22 mouse cellular contexts compared by ENCODE assay signal in genomic region chr14:24955891-24956410, GRCm38 (mm10).
DNase-seq lines count a peak whose midpoint lies in the region; ATAC-seq and TF ChIP-seq lines count a peak whose summit lies in the region.
"Had no signal": no experiment of that assay in that cellular context is flagged by ENCODE, and none has a peak within 500 bp of the region (broad histone marks: within the 10 kb centered on the region; RNA-seq: fewer than 3 reads in every experiment).

No protein-coding gene starts in this region.

- peak; percentile 13 for DNase-seq in adrenal gland, adult 8-10 months
- DNase-seq in adrenal gland, postnatal 10 days = no peak
- DNase-seq in cerebellum, adult 9-11 months = peak; percentile 35
- DNase-seq in midbrain, embryonic 11.5 days (ENCODE audit: low spot score, missing footprints) = no peak
- DNase-seq: embryo, embryonic 11 days; gastrocnemius, adult 2 months; gastrocnemius, postnatal 25 days; kidney, adult 2 months had no signal

- H3K4me3 ChIP-seq in midbrain, embryonic 15.5 days = no peak overlapping the region
- no peak overlapping the region for H3K4me3 ChIP-seq in midbrain, embryonic 11.5 days (ENCODE audit: low read depth, low read length)
- H3K4me3 ChIP-seq in intestine, postnatal 0 days (ENCODE audit: low read depth, low read length) = no peak overlapping the region
- H3K4me3 ChIP-seq: embryonic facial prominence, embryonic 15.5 days; erythroblast, embryonic 14.5 days; forebrain, embryonic 10.5 days; gastrocnemius, adult 2 months; heart, embryonic 15.5 days; hindbrain, embryonic 10.5 days; intestine, embryonic 15.5 days had no signal

- no peaks in the 10 kb centered on the region for H3K27me3 ChIP-seq in midbrain, embryonic 15.5 days (replicated peaks)
- H3K27me3 ChIP-seq in midbrain, embryonic 11.5 days (ENCODE audit: control insufficient read depth, insufficient read depth, low read length) = no peaks in the 10 kb centered on the region
- H3K27me3 ChIP-seq in intestine, postnatal 0 days (replicated peaks; ENCODE audit: control insufficient read depth, insufficient read depth, low read length) = no peaks in the 10 kb centered on the region
- H3K27me3 ChIP-seq: embryonic facial prominence, embryonic 15.5 days; heart, embryonic 15.5 days; intestine, embryonic 15.5 days had no signal

- no peak for ATAC-seq in cerebellum, adult (ENCODE audit: insufficient number of reproducible peaks, low FRiP score, low TSS enrichment)
- no peak for ATAC-seq in midbrain, embryonic 15.5 days (replicated peaks)
- no peak for ATAC-seq in midbrain, embryonic 11.5 days (ENCODE audit: low FRiP score)
- ATAC-seq in intestine, postnatal 0 days = no peak
- ATAC-seq: activated CD4-positive, CD25-positive, alpha-beta regulatory T cell, adult 4 months; forebrain, embryonic 14.5 days; intestine, embryonic 15.5 days; Patski had no signal

- peaks cover 14% of the 10 kb centered on the region for H3K4me1 ChIP-seq in midbrain, embryonic 15.5 days
- peaks cover 2% of the 10 kb centered on the region; the same call in 1 of the 2 replicates for H3K4me1 ChIP-seq in midbrain, embryonic 11.5 days (ENCODE audit: control insufficient read depth, insufficient read depth, low read length)
- no peaks in the 10 kb centered on the region for H3K4me1 ChIP-seq in intestine, postnatal 0 days (replicated peaks; ENCODE audit: control insufficient read depth, insufficient read depth, low read length)
- H3K4me1 ChIP-seq: heart, embryonic 15.5 days; intestine, embryonic 15.5 days had no signal

- no peak for TF ChIP-seq CTCF in intestine, postnatal 0 days (IDR thresholded peaks at IDR 0.05; ENCODE audit: low read depth)

- H3K9me3 ChIP-seq in midbrain, embryonic 15.5 days = no peaks in the 10 kb centered on the region
- no peaks in the 10 kb centered on the region for H3K9me3 ChIP-seq in midbrain, embryonic 11.5 days (ENCODE audit: control insufficient read depth, low read length)
- H3K9me3 ChIP-seq in intestine, postnatal 0 days (ENCODE audit: control insufficient read depth) = no peaks in the 10 kb centered on the region
- H3K9me3 ChIP-seq: embryonic facial prominence, embryonic 15.5 days; forebrain, embryonic 10.5 days; heart, embryonic 15.5 days; hindbrain, embryonic 10.5 days; intestine, embryonic 15.5 days had no signal

- no peak overlapping the region for H3K4me2 ChIP-seq in midbrain, embryonic 15.5 days
- no peak overlapping the region for H3K4me2 ChIP-seq in midbrain, embryonic 11.5 days
- no peak overlapping the region for H3K4me2 ChIP-seq in intestine, postnatal 0 days (replicated peaks; ENCODE audit: low read depth)
- H3K4me2 ChIP-seq: embryonic facial prominence, embryonic 15.5 days; heart, embryonic 11.5 days; heart, embryonic 15.5 days; hindbrain, embryonic 14.5 days; intestine, embryonic 15.5 days had no signal

- 93% methylated on average over 11 of the region's 11 CpGs for WGBS in midbrain, embryonic 15.5 days
- WGBS in midbrain, embryonic 11.5 days = 90% methylated on average over 11 of the region's 11 CpGs
- 74% methylated on average over 11 of the region's 11 CpGs for WGBS in intestine, postnatal 0 days

- 0 out of 2 replicates have a peak overlapping the region, but pooled peaks have one; percentile 57 for H3K27ac ChIP-seq in midbrain, embryonic 15.5 days
- H3K27ac ChIP-seq in midbrain, embryonic 11.5 days (ENCODE audit: low read depth, low read length) = no peak overlapping the region
- H3K27ac ChIP-seq in intestine, postnatal 0 days (ENCODE audit: low read depth, low read length) = no peak overlapping the region
- H3K27ac ChIP-seq: embryonic facial prominence, embryonic 15.5 days; forebrain, embryonic 10.5 days; gastrocnemius, adult 2 months; heart, embryonic 15.5 days; hindbrain, embryonic 10.5 days; intestine, embryonic 15.5 days had no signal

- H3K36me3 ChIP-seq in midbrain, embryonic 15.5 days (replicated peaks) = no peaks in the 10 kb centered on the region
- no peaks in the 10 kb centered on the region for H3K36me3 ChIP-seq in midbrain, embryonic 11.5 days (ENCODE audit: control insufficient read depth, insufficient read depth, low read length)
- H3K36me3 ChIP-seq in intestine, postnatal 0 days (ENCODE audit: control insufficient read depth, insufficient read depth) = no peaks in the 10 kb centered on the region
- H3K36me3 ChIP-seq: embryonic facial prominence, embryonic 15.5 days; forebrain, embryonic 10.5 days; heart, embryonic 15.5 days; hindbrain, embryonic 10.5 days; intestine, embryonic 15.5 days had no signal

- H3K9ac ChIP-seq in midbrain, embryonic 15.5 days = no peak overlapping the region
- H3K9ac ChIP-seq in midbrain, embryonic 11.5 days (ENCODE audit: low read length) = no peak overlapping the region
- no peak overlapping the region for H3K9ac ChIP-seq in intestine, postnatal 0 days (ENCODE audit: low read depth, low read length)
- H3K9ac ChIP-seq: embryonic facial prominence, embryonic 15.5 days; heart, embryonic 15.5 days; hindbrain, embryonic 14.5 days; intestine, embryonic 15.5 days had no signal

Comparison
In these comparisons a context has a peak if more than half of its experiments do, and no peak if none do; other contexts are left out.
1. DNase-seq: peak in adrenal gland, adult 8-10 months (single experiment) and cerebellum, adult 9-11 months (single experiment); none in adrenal gland, postnatal 10 days (single experiment) and midbrain, embryonic 11.5 days (single experiment).